Mouse (Mus musculus) cerebellum, adult 2 months (tissue): Measurements from ENCODE around the gene Gpr160. TPM values are rescaled to one million over a fixed set of nuclear protein-coding genes. Genes with fewer than 3 reads are reported as not detected.

Source experiments
- DNase-seq, 2 experiments: peaks; one replicate each; pipeline ENCODE4 v3.0.0; 2021
- H3K27ac ChIP-seq: fragments of 200-500 bp; 2 replicates; pipeline ENCODE4 v1.5.1; 2012; ENCODE audit warnings: low read length, control low read depth, inconsistent platforms; ENCODE audit not compliant: insufficient read depth
- H3K27me3 ChIP-seq: fragments of 200-500 bp; 2 replicates; pipeline ENCODE4 v1.6.1; 2012; ENCODE audit warnings: inconsistent platforms, mild to moderate bottlenecking, low read length, moderate library complexity; ENCODE audit not compliant: control insufficient read depth, insufficient read depth
- H3K4me1 ChIP-seq: fragments of 200-500 bp; 2 replicates; pipeline ENCODE4 v1.6.1; 2011; ENCODE audit warnings: low read length; ENCODE audit not compliant: control insufficient read depth, insufficient read depth
- H3K4me3 ChIP-seq: fragments of 200-500 bp; replicated peaks from 2 replicates; pipeline ENCODE3; 2011; ENCODE audit warnings: mild to moderate bottlenecking, low read depth, low read length, control low read depth; ENCODE audit not compliant: insufficient read depth
- CTCF ChIP-seq: fragments of 200-500 bp; IDR thresholded peaks from 2 replicates; pipeline ENCODE4 v1.5.1; 2011; ENCODE audit warnings: low read depth, mild to moderate bottlenecking, control low read depth, low read length, moderate library complexity, borderline replicate concordance; ENCODE audit not compliant: insufficient read depth
- POLR2A ChIP-seq: fragments of 200-500 bp; IDR thresholded peaks from 2 replicates; pipeline ENCODE4 v1.6.1; 2011; ENCODE audit warnings: low read length, control low read depth, borderline replicate concordance; ENCODE audit not compliant: insufficient read depth
- WGBS: fragments of 180-500 bp; shearing (Covaris S2); methylation state at CpG from one replicate; pipeline ENCODE4 v1.1.7; 2018; 5-methylcytosine and 5-hydroxymethylcytosine counted together
- polyA plus RNA-seq: library from polyadenylated mRNA; depleted of rRNA; stranded (reverse); fragments of >200 nt; gene quantifications from 2 replicates; pipeline ENCODE4 v1.2.3, GENCODE M21; 2012

Gene Gpr160
- polyA plus RNA-seq, 1 experiment = 0.72 TPM

DNA sequence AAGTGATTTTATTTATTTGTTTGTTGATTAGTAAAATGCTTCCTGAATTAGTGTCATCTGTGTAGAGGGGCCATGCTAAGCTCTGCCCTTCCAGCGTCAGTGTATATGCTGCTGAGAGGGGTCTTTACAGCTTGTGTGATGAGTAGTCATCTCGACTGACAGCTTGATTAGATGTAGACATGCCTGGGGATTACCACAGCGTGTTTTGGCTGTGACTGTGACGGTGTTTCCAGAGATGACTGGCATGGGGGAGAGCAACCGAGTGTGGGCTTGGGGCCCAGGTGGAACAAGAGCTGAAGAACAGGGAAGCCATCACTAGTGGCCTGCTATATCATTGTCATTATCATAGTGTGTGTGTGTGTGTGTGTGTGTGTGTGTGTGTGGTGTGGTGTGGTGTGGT is 12.9 kb downstream of the Gpr160 start:
- DNase-seq = no peak
- TF ChIP-seq CTCF (no peak), POLR2A (no peak)
- Histone ChIP-seq H3K4me3 (no peak overlapping the region), H3K27ac (no peak overlapping the region), H3K27me3 (no peaks in the 10 kb centered on the region), H3K4me1 (no peaks in the 10 kb centered on the region)
- 51% methylated on average over 5 of the region's 5 CpGs for WGBS

DNA sequence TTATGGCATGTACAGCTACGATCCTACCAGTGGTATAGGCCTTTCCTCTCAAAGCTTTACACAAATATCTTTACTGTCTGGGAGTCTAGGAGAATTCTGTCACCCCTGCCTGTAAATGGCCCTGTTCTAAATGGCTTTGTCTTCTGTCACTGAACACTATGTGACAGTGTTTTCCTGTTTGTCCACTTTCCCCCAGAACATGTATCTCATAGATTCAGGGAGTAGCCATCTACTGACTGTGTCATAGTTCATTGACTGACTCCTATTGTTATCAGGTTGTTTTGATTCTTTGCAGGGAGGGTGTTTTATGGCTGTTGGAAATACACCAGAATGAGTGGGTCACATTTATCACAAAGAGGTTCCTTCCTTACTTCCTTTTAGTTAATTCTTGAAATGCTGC is 14.2 kb downstream of the Gpr160 start:
- no peaks in the 10 kb centered on the region for H3K27me3 ChIP-seq
- no peak for DNase-seq
- no peaks in the 10 kb centered on the region for H3K4me1 ChIP-seq
- WGBS = 84% methylated on average over 1 of the region's 1 CpGs
- no peak overlapping the region for H3K27ac ChIP-seq
- no peak overlapping the region for H3K4me3 ChIP-seq
- TF ChIP-seq POLR2A (no peak), CTCF (no peak)

DNA sequence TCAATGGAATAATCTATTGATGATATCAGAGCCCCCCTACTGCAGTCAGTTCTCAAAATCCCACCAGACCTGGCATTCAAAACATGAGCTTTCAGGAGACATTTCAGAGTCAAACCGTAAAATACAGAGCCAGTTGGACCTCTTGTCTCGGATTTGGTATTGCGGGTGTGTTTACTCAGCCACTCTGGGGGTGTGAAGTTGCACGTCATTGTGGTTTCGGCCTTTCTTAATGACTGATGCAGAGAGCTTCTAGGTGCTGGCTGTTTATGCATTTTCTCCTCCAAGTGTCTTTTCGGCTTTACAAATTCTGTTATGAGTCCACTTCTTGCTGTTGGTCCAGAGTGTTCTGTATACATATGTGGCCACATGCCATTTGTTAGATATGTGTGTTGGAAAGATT is 21.0 kb downstream of the Gpr160 start:
- WGBS = 93% methylated on average over 6 of the region's 6 CpGs
- no peaks in the 10 kb centered on the region for H3K27me3 ChIP-seq
- DNase-seq = no peak
- H3K27ac ChIP-seq = no peak overlapping the region
- TF ChIP-seq POLR2A (no peak), CTCF (no peak)
- no peak overlapping the region for H3K4me3 ChIP-seq
- no peaks in the 10 kb centered on the region for H3K4me1 ChIP-seq

DNA sequence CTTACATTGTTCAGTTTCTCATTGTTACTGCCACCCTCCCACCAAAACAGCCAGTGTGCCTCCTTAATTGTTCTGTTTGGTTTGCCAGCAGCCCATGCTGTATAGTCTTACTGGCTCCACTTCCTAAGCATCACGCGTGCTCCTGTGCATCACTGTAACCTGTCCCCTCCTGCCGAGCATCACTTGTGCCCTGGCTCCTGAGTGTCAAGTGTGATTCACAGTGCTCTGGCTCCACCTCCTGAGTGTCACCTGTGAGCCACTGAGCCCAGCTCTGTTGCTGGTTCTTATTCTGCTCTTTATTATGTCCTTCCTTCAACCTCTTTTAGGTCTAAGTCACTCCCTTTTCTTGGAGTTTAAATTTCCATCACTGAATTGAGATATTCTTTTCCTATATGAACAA is 31.7 kb downstream of the Gpr160 start:
- H3K4me3 ChIP-seq = no peak overlapping the region
- H3K27ac ChIP-seq = no peak overlapping the region
- 75% methylated on average over 3 of the region's 3 CpGs for WGBS
- H3K27me3 ChIP-seq = no peaks in the 10 kb centered on the region
- no peak for DNase-seq
- no peak for TF ChIP-seq POLR2A
- TF ChIP-seq CTCF = no peak
- H3K4me1 ChIP-seq = no peaks in the 10 kb centered on the region

DNA sequence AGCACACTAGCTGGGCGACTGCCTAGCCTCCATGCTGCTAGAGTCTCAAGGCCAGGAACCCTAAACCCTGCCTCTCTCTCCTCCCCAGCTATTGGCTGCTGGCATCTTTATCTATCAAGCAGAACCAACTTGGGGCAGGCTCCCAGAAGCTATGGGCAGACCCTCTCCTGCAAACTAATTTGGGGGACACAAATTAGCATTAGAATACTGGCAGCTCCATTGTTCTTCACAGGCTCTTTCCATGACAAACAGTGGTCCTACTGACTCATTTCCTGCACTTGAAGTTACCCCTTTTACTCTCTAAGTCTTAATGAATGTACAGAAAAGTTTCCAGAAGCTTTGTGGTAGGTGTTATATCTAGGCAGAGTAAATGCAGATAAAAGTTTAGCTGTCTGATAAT is 33.3 kb downstream of the Gpr160 start:
- no peak for TF ChIP-seq CTCF
- TF ChIP-seq POLR2A = no peak
- H3K4me3 ChIP-seq = no peak overlapping the region
- H3K4me1 ChIP-seq = no peaks in the 10 kb centered on the region
- H3K27ac ChIP-seq = no peak overlapping the region
- 24% methylated on average over 1 of the region's 1 CpGs for WGBS
- DNase-seq = no peak
- no peaks in the 10 kb centered on the region for H3K27me3 ChIP-seq

DNA sequence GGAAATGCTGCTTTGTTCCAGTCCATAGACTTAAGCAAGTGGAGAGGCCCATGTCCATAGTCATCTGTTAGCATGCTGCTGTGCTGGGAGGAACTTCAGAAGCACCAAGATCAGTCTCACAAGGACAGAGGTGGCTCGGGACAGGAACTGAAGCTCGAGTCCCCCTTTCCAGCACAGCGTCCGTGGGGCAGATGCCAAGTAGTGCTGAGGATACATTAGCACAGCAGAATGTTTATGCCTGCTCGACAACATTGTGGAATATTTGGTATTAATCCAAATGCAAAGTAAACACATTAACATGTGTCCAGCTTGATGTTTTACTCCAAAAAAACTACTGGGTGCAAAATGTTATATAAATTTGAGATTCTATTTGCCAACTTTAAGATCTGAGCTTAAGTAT is 41.0 kb downstream of the Gpr160 start:
- Histone ChIP-seq H3K27ac (no peak overlapping the region), H3K4me3 (no peak overlapping the region), H3K4me1 (no peaks in the 10 kb centered on the region), H3K27me3 (no peaks in the 10 kb centered on the region)
- no peak for DNase-seq
- WGBS = 51% methylated on average over 5 of the region's 5 CpGs
- TF ChIP-seq POLR2A (no peak), CTCF (no peak)

DNA sequence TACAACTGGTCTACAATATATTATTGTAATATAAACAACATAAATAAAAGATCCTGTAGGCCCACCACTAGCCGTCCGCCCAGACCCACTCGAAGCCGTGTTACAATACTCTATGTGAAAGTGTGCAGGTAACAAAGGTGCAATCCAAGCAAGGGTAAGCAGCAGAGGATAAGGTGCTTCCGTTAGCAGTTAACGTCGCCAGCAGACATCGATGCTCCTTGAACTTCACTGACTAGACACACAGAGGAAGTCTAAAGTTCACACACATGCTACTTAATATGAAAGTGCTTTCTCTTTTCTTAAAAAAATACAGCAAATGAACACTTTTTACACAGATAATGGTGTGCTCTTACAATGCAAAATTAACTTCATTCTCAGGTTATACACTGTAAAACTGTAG is 43.7 kb downstream of the Gpr160 start:
- Histone ChIP-seq H3K4me1 (no peaks in the 10 kb centered on the region), H3K27me3 (no peaks in the 10 kb centered on the region), H3K4me3 (no peak overlapping the region), H3K27ac (no peak overlapping the region)
- no peak for DNase-seq
- TF ChIP-seq CTCF (no peak), POLR2A (no peak)
- WGBS = 97% methylated on average over 8 of the region's 8 CpGs

DNA sequence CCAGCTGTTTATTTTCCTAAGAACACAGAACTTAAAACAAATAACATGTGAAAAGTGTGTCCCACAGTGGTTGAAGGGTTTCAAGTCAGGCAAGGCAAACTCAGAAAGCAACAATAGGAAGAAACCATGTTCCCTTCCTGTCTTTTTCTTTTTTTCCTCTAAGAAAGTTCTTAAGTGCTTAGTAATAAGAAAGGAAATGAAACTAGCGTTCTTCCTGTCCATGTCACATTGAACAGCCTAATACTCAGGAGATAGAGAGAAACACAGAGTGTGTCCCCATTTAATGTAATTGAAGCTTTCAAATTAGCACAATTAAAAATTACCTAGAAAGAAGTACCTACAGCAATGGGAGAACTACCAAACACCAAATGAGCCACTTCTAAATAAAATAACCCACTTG is 48.9 kb downstream of the Gpr160 start:
- Histone ChIP-seq H3K27me3 (no peaks in the 10 kb centered on the region), H3K27ac (no peak overlapping the region), H3K4me1 (no peaks in the 10 kb centered on the region), H3K4me3 (no peak overlapping the region)
- WGBS = 92% methylated on average over 1 of the region's 1 CpGs
- no peak for DNase-seq
- TF ChIP-seq POLR2A = no peak
- no peak for TF ChIP-seq CTCF

DNA sequence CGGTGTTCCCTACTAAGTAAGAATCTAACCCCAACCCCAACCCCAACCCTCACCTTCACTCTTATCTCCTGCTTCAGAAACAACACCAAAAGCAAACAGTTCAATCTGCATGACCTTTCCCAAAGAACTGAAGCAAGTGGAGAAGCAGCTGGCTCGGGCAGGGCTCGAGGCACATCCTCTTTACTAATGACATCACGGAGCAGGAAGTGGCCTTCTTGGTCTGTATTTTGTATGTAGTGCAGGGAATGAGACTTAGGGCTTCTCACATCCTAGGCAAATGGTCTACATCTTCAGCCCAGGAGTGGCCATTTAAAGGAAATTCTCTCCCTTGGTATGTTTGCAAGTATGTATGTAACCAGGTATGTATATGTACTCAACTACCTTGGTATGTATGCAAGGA is 61.4 kb downstream of the Gpr160 start:
- Histone ChIP-seq H3K27me3 (no peaks in the 10 kb centered on the region), H3K27ac (no peak overlapping the region), H3K4me1 (no peaks in the 10 kb centered on the region), H3K4me3 (no peak overlapping the region)
- TF ChIP-seq POLR2A = no peak
- TF ChIP-seq CTCF = no peak
- WGBS = 93% methylated on average over 4 of the region's 4 CpGs
- no peak for DNase-seq
